Mouse (Mus musculus): ENCODE results near the gene Gc. TPM values are rescaled to one million over a fixed set of nuclear protein-coding genes. Genes with fewer than 3 reads are reported as not detected.

Gene Gc
- not detected in 2 replicates for polyA plus RNA-seq (2016; fragmentation: Nextera tagmentation; extraction: Ambion mirVana)

DNA sequence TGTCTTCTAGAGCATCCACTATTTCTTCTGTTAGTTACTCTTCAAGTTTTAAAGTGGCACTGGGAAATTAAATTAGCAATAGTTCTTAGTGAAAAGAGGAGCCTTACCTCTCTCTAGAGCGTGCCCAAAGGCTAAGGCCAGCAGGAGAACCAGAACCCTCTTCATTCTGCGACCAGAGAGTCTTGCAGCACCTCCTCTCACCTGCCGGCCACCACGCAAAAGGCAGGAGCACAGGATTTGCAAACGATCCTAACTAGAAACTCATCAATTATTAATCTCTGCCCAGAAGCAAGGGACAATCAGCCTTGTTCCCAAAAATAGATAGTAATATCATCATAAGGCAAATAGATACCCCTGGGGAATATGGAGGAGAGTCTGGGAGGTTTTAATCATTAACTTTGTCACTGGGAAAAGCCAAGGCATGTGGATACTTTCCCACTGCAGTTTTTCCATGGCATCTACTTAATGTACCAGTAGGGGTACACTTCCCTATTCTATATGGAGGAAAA is at the start of gene Gc:
Gene Gc, minus strand, starts transcription at position 345 of the 509 bp plus-strand sequence.
- no peaks in the 10 kb centered on the region for H3K27me3 ChIP-seq
- no peak within 1 kb of the TSS for H3K9ac ChIP-seq
- no peak for ATAC-seq (ENCODE audit: insufficient number of reproducible peaks, insufficient read depth, low FRiP score, low TSS enrichment)
- no peak within 1 kb of the TSS for H3K4me2 ChIP-seq (replicated peaks)
- no peak within 1 kb of the TSS for H3K4me3 ChIP-seq
- H3K4me1 ChIP-seq: no peaks in the 10 kb centered on the region
- H3K36me3 ChIP-seq: no peaks in the 10 kb centered on the region
- 74% methylated on average over 5 of the region's 5 CpGs for WGBS
- H3K9me3 ChIP-seq: no peaks in the 10 kb centered on the region
- no peak within 1 kb of the TSS for H3K27ac ChIP-seq

DNA sequence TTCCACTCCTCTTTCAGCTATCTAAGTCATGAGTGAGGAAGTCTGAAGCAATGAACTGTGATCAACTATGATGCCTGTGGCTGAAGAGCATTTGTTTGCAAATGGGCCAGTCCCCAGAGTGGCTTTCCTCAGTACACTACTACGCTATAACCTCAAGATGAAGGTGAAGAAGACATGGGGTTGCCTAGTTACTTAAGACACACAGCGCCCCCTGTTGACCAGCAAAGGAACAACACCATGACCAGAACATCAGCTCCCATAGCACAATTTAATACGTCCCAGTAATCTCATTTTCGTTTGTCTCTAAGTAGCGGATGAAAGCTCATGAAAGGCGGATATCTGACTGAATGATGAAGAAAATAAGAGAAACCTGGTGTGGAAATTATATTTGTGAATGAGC is 42.5 kb upstream of the Gc start:
- Histone ChIP-seq H3K9me3 (no peaks in the 10 kb centered on the region), H3K36me3 (no peaks in the 10 kb centered on the region), H3K4me1 (no peaks in the 10 kb centered on the region), H3K4me2 (replicated peaks) (no peak overlapping the region), H3K4me3 (no peak overlapping the region), H3K27ac (no peak overlapping the region), H3K9ac (no peak overlapping the region), H3K27me3 (no peaks in the 10 kb centered on the region)
- 55% methylated on average over 6 of the region's 6 CpGs for WGBS
- ATAC-seq (ENCODE audit: insufficient number of reproducible peaks, insufficient read depth, low FRiP score, low TSS enrichment): no peak

DNA sequence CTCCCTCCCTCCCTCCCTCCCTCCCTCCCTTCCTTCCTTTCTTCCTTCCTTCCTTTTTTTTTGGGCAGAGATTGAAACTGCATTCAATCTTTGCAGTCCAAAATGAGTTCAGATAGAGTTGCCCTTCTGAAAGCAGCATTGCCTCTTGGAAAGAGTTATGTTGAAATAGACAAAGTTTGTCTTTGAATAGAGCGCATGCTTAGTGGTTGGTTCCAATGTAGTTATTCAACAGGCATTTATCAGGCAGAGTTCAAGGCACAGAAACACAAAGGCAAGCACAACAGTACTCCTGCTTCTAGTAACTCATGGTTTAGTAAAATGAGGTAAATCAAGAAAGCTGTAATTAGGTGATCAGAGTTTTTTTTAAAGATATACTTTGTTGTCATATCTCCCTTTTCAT is 34.9 kb upstream of the Gc start:
- Histone ChIP-seq H3K27me3 (no peaks in the 10 kb centered on the region), H3K36me3 (no peaks in the 10 kb centered on the region), H3K9me3 (no peaks in the 10 kb centered on the region), H3K27ac (no peak overlapping the region), H3K4me3 (no peak overlapping the region), H3K4me2 (replicated peaks) (no peak overlapping the region), H3K4me1 (no peaks in the 10 kb centered on the region), H3K9ac (no peak overlapping the region)
- 96% methylated on average over 1 of the region's 1 CpGs for WGBS
- ATAC-seq (ENCODE audit: insufficient number of reproducible peaks, insufficient read depth, low FRiP score, low TSS enrichment): no peak

DNA sequence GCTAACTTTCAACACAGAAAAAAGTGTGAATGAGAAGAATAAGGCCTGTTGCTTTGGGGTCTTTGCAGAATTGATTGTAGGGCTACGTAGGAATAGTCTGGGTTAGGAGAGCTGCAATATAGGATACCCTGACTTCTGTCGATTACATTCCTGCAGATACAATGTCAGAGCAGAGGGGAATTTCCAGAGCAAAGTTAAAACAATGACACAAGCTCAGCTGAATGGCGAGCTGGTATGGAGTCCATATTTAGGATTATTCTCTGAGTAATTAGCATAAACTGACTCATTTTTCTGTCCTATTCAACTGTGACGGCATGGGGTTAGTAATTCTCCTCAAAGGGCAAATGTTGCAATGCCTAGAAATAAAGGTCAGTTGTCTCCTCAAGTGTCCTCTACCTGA is 12.8 kb upstream of the Gc start:
- Histone ChIP-seq H3K4me3 (no peak overlapping the region), H3K9me3 (no peaks in the 10 kb centered on the region), H3K9ac (no peak overlapping the region), H3K4me2 (replicated peaks) (no peak overlapping the region), H3K4me1 (no peaks in the 10 kb centered on the region), H3K27me3 (no peaks in the 10 kb centered on the region), H3K27ac (no peak overlapping the region), H3K36me3 (no peaks in the 10 kb centered on the region)
- ATAC-seq (ENCODE audit: insufficient number of reproducible peaks, insufficient read depth, low FRiP score, low TSS enrichment): no peak
- 81% methylated on average over 4 of the region's 4 CpGs for WGBS

DNA sequence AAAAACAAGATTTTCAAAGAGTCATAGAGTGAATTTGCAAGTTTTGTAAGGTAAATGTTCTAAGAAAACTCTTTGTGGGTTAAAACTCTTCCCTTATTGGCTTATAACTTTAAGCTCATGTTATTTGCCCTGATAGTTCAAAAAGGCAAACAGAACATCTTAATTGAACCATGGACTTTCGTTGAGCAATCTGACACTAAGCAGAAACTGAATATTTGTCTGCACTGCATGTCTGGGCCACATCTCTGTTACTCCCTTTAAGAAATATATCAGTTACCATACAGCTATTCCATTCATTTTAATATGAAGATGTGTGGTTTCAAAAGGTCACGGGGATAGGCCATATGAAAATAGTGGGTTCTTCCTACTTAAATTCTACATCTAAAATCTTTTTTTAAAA is 10.2 kb upstream of the Gc start:
- ATAC-seq (ENCODE audit: insufficient number of reproducible peaks, insufficient read depth, low FRiP score, low TSS enrichment): no peak
- Histone ChIP-seq H3K4me2 (replicated peaks) (no peak overlapping the region), H3K4me1 (no peaks in the 10 kb centered on the region), H3K4me3 (no peak overlapping the region), H3K36me3 (no peaks in the 10 kb centered on the region), H3K27me3 (no peaks in the 10 kb centered on the region), H3K9me3 (0 out of 2 replicates have a peak, but pooled peaks cover 2% of the 10 kb centered on the region), H3K27ac (no peak overlapping the region), H3K9ac (no peak overlapping the region)
- 65% methylated on average over 2 of the region's 2 CpGs for WGBS

DNA sequence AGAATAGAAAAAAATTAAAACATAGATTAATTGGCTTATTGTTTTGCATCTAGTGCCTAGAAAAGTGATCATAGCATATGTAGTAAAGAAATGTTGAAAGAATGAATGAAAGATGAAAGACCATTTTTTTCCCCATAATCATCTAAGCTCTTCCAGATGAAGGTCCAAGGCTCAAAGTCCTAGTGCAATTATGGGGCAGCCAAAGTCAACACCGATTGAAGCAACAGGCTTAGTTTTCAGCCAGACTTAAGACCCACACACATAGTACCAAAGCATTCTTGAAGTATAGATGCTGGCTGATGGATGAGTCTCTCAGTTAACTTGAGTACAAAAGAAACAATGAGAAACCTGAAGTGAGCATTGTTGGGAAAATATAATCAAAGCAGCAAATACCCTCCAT is 9.3 kb upstream of the Gc start:
- Histone ChIP-seq H3K36me3 (no peaks in the 10 kb centered on the region), H3K4me3 (no peak overlapping the region), H3K9ac (no peak overlapping the region), H3K27ac (no peak overlapping the region), H3K4me2 (replicated peaks) (no peak overlapping the region), H3K27me3 (no peaks in the 10 kb centered on the region), H3K4me1 (no peaks in the 10 kb centered on the region), H3K9me3 (0 out of 2 replicates have a peak, but pooled peaks cover 2% of the 10 kb centered on the region)
- no peak for ATAC-seq (ENCODE audit: insufficient number of reproducible peaks, insufficient read depth, low FRiP score, low TSS enrichment)
- 63% methylated on average over 1 of the region's 1 CpGs for WGBS

DNA sequence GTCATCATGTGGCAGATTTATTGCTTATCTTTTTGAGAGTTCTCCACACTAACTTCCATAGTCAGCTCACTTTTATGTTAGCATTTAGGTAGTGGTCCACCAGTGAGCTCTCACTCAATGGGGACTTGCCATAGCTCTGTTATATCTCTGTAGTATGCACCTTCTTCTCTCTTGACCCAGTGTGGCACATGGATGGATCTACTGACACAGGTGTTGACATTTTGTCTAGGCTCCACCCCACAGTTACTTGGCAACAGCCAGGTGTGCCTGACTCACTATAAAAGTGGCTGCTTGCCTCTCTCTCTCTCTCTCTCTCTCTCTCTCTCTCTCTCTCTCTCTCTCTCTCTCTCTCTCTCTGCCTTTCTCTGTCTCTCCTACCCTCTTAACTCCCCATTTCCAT is 8.6 kb upstream of the Gc start:
- ATAC-seq (ENCODE audit: insufficient number of reproducible peaks, insufficient read depth, low FRiP score, low TSS enrichment): no peak
- no peak overlapping the region for H3K9ac ChIP-seq
- no peak overlapping the region for H3K4me3 ChIP-seq
- H3K9me3 ChIP-seq: 0 out of 2 replicates have a peak, but pooled peaks cover 2% of the 10 kb centered on the region
- H3K27me3 ChIP-seq: no peaks in the 10 kb centered on the region
- no peak overlapping the region for H3K4me2 ChIP-seq (replicated peaks)
- H3K27ac ChIP-seq: no peak overlapping the region
- no peaks in the 10 kb centered on the region for H3K4me1 ChIP-seq
- H3K36me3 ChIP-seq: no peaks in the 10 kb centered on the region

DNA sequence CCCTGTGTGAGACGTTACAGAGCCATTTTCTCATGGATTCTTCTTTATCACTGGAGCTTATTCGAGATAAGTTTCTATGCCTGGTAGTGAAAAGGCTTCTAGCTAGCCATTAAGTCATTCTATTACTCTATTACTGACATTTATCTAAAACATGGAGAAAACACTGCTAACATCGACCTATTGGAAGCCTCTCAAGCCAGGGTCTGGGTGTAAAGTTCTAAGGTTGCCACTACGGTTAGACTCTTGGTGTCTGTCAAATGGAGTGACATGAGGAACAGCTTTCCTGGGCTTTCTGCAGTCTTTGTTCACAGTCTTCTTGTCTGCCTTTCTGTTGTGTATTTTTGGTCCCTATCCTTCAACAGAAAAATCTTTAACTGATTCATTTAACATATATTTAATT is 4.1 kb upstream of the Gc start:
- Histone ChIP-seq H3K27me3 (no peaks in the 10 kb centered on the region), H3K4me2 (replicated peaks) (no peak overlapping the region), H3K4me1 (no peaks in the 10 kb centered on the region), H3K9ac (no peak overlapping the region), H3K4me3 (no peak overlapping the region), H3K27ac (no peak overlapping the region), H3K9me3 (0 out of 2 replicates have a peak, but pooled peaks cover 2% of the 10 kb centered on the region), H3K36me3 (no peaks in the 10 kb centered on the region)
- no peak for ATAC-seq (ENCODE audit: insufficient number of reproducible peaks, insufficient read depth, low FRiP score, low TSS enrichment)
- WGBS: 82% methylated on average over 4 of the region's 4 CpGs

DNA sequence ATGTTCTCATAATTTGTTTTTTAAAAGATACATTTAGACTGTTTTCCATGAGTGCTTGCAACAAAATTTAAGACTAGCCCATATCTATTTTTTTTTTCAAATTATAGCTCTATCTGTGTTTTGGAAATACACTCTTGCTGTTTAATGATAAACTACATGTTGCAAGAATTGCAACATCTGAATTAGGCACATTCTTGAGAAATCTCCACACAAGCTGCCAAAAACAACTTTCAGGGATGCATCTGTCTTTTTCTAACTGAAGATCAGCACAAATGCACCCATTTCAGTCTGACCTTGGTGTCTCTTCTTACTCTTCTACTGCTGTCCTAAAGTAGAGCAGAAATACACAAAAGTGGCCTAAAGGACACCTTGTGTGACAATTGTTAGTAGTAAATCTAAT is 1.9 kb upstream of the Gc start:
- Histone ChIP-seq H3K36me3 (no peaks in the 10 kb centered on the region), H3K27ac (no peak overlapping the region), H3K9ac (no peak overlapping the region), H3K4me2 (replicated peaks) (no peak overlapping the region), H3K4me3 (no peak overlapping the region), H3K9me3 (no peaks in the 10 kb centered on the region), H3K27me3 (no peaks in the 10 kb centered on the region), H3K4me1 (no peaks in the 10 kb centered on the region)
- no peak for ATAC-seq (ENCODE audit: insufficient number of reproducible peaks, insufficient read depth, low FRiP score, low TSS enrichment)

DNA sequence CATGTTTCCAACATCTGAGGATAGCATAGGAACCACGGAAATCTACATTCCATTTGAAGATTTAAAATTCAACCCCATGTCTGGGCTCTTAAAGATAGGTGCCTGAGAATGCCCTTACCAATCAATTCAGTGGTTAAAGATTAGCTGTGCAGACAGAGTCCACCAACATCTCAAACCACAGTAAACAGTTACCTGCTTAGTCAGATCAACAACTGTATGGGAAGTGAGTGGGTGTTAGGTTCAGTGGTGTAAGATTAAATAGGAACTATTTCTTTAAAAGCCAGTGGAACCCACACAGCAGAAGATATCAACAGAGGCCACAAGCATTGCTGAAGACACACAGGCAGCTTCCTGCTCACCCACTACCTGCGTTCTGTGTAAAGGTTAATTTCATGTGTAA is 1.3 kb upstream of the Gc start:
- Histone ChIP-seq H3K9me3 (no peaks in the 10 kb centered on the region), H3K4me1 (no peaks in the 10 kb centered on the region), H3K27ac (no peak overlapping the region), H3K27me3 (no peaks in the 10 kb centered on the region), H3K4me2 (replicated peaks) (no peak overlapping the region), H3K9ac (no peak overlapping the region), H3K36me3 (no peaks in the 10 kb centered on the region), H3K4me3 (no peak overlapping the region)
- 67% methylated on average over 2 of the region's 2 CpGs for WGBS
- no peak for ATAC-seq (ENCODE audit: insufficient number of reproducible peaks, insufficient read depth, low FRiP score, low TSS enrichment)

DNA sequence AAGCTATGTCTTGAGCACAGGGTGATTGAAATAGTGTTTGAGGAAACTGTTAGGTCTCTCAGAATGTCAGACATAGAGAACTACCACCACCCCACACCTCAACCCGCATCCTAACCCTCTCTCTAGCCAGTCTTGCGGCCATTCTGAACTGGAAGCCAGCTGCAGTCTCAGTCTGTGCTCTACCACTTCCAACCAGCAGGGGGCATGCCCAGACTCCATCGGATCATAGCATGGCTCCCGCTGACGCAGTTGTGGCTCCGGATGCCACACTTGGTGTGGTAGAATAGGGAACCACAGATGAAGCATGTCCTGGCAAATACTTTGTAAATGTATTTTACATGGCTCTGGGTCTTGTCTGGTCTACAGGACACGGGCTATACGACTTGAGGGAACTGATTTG is 2.2 kb downstream of the Gc start:
- Histone ChIP-seq H3K36me3 (no peaks in the 10 kb centered on the region), H3K4me3 (no peak overlapping the region), H3K9me3 (no peaks in the 10 kb centered on the region), H3K4me2 (replicated peaks) (no peak overlapping the region), H3K9ac (no peak overlapping the region), H3K27ac (no peak overlapping the region), H3K4me1 (no peaks in the 10 kb centered on the region), H3K27me3 (no peaks in the 10 kb centered on the region)
- 42% methylated on average over 8 of the region's 8 CpGs for WGBS
- ATAC-seq (ENCODE audit: insufficient number of reproducible peaks, insufficient read depth, low FRiP score, low TSS enrichment): no peak

DNA sequence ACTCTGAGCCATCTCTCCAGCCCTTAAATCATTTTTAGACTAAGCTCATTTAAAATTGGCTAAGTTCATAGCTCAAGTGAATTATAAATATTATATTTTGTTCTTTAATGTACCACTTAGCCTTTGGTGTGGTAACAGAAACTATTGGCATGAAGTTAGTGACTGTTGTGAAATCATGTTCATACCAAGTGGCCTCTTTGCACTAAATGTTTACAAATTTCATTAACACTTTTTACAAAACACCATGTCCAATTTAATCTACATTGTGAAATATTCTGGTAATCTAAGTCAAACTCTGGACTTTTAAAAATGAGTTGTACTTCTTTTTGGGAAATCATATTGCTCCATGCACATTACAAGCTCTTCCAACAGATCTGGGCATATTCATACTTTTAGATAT is 6.9 kb downstream of the Gc start:
- ATAC-seq (ENCODE audit: insufficient number of reproducible peaks, insufficient read depth, low FRiP score, low TSS enrichment): no peak

DNA sequence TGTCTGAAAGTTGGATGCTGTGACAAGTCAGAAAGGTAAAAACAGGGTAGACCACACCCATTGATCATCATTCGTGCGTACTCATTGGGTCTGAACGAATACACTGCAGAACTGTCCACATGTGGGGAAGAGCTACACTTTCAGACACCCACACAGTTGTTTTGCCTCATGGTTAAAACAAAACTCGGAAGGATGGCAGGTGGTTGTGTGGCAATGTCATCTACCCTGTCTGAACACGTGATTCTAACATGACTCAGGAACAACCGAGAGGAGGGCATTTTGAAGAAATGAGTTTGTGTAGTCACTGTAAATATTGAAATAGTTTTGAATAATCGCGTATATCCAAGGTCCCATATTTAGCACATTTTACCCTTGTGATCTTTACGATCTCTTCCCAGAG is 8.4 kb downstream of the Gc start:
- Histone ChIP-seq H3K4me2 (replicated peaks) (no peak overlapping the region), H3K9me3 (no peaks in the 10 kb centered on the region), H3K27me3 (no peaks in the 10 kb centered on the region), H3K9ac (no peak overlapping the region), H3K36me3 (no peaks in the 10 kb centered on the region), H3K4me3 (no peak overlapping the region), H3K27ac (no peak overlapping the region), H3K4me1 (no peaks in the 10 kb centered on the region)
- 92% methylated on average over 9 of the region's 9 CpGs for WGBS
- no peak for ATAC-seq (ENCODE audit: insufficient number of reproducible peaks, insufficient read depth, low FRiP score, low TSS enrichment)

More for the DNA sequence above, 6.9 kb downstream of the Gc start:
- H3K9ac ChIP-seq: no peak overlapping the region
- H3K27me3 ChIP-seq: no peaks in the 10 kb centered on the region
- H3K36me3 ChIP-seq: no peaks in the 10 kb centered on the region
- no peak overlapping the region for H3K27ac ChIP-seq
- H3K9me3 ChIP-seq: no peaks in the 10 kb centered on the region
- no peak overlapping the region for H3K4me2 ChIP-seq (replicated peaks)
- H3K4me3 ChIP-seq: no peak overlapping the region
- no peaks in the 10 kb centered on the region for H3K4me1 ChIP-seq
